Mouse (Mus musculus) ovary, postnatal 14 days (tissue): Measurements from ENCODE around the gene Grk6.

ENCODE experiments used
- DNase-seq: peaks from one replicate; pipeline ENCODE4 v3.0.0; 2022; ENCODE audit warnings: low spot score

Gene Grk6

DNA sequence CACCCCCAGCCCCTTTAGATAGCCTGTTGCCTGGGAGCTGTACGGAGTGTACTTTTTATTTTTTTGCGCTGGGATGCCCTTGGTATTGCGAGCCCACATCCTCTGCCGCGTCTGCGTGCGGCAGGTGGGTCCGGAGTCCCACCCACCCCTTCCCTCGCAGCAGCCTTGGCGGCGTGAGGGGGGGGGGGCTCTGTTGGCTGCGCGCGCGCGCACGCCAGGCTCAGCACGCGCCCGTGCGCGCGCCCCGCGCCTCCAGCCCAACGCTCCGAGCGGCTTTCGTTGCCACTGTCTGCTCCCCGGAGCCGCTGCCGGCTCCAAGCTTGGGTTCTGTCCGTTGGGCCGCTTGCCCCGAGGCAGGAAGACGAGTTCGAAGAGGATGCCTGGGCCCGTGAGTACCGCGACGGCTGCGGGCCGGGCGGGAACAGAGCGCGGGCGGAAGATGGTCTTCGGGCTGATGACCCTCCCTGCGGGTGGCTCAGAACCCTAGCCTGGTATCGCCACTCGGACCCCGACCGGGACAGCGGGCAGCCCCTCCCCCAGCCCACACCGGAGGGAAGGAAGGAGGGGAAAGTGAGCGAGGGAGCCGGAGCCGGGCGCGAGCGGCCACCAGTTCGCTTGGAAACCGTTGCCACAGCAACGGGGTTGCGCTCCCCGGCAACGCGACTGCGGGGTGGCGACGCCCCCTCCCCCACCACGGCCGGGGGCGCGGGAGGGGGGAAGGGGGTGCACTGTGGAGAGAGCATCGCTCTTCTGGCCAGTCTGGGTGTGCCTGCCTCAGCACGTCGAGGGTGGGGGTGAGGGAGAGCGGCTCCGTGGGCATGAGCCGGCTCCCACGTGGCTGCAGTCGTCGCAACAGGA is 19.4 kb downstream of the Grk6 start, which contains the start of gene Prr7:
TSS of gene Prr7 (plus strand) at position 241 of the 858 bp plus-strand sequence.
- no peak for DNase-seq

- DNase-seq, result no peak
These were observed 20.3 kb downstream of the Grk6 start for GRCm38 (mm10) chr13:55465184-55465583.

DNA sequence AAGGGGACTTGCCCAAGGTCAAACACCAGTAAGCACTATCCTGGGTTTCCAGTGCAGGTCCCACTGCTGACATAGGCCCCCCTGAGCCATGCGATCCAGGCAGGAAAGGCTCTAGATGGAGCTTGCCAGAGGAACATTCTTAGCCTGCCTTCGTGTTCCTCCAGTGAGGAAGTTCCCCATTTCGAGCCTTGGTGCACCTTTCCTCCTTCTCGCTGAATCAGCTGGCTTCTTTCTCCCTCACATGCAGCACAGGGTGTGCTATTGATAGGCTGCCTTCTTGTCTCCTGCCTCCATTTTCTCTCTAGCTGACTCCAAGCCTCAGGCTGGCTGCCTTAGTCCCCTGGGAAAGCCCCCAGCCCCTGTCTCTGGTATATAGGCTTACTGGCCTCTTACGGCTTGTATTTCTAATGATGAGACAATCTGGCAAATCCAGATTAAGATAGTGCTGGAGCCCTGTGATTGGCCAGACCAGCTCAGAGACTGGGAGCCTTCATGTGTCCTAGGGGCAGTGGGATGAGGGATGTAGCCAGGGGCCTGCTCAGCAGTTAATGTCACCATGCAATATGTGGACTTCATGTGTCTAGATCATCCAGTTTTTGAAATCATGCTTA is 21.1 kb downstream of the Grk6 start:
- DNase-seq, result no peak

DNA sequence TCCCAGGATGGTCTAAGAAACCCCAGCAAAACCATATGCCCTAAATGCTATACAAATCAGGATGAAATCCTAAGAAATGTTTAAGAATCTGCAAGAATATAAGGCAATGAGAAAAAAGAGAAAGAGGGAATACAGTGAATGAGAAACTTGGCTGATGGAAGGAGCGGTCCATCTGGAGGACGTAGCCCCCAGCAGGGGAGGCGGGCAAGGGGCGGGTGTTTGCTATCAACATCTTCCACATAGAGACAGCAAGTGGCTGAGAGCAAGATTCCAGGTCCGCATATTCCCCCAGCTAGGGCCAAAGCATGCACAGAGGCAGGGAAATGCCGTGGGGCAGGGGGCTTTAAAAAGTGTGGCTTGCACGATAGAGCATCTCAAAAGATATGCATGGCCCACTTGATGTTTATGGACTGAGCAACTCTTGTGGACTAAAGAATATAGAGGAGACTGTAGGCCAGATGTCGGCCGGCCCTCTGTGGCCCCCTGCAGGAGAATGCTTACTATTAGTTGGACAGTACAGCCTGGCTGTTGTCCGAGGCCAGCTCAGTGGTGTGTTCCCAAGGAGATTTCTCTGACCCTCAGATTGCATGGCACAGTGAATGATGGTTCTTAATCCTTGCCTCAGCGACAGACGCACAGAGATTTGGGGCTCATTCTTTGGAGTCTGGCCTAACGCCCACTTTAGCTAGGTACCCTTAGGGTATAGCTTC is 24.1 kb downstream of the Grk6 start:
- no peak for DNase-seq

GRCm38 (mm10) chr13:55470372-55470771 is 25.5 kb downstream of the Grk6 start:
- DNase-seq, result no peak

DNA sequence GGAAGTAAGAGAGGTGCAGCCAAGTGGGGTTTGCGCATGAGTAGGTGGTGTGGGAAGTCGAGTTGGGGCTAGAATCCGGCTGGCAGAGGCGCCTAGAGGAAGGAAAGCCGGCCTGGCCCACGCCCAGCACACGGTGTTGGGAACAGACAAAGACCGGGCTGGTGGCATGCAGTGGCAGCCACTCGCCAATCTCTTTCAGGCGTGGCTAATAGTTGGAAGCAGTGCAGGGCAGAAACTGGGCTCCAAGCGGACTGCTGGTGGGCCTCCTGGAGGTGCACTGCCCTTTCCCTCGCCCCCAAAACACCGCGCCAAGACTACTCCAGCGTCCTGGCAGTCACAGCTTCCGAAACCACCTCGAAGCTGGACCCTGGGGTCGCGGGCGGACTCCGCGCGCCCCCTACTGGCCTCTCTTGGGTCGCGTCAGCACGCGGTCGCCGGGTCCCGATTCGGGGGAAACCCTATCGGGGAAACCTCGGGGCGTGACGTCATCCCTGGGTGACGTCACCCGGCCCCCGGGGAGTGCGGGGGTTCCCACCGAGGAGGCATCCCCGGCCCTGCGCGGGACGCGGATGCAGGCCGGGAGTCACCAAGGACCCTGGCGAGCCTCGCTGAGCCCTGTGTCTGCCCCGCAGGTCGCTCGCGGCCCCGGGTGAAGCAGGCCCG is 26.4 kb downstream of the Grk6 start:
- peak; percentile 73 for DNase-seq

DNA sequence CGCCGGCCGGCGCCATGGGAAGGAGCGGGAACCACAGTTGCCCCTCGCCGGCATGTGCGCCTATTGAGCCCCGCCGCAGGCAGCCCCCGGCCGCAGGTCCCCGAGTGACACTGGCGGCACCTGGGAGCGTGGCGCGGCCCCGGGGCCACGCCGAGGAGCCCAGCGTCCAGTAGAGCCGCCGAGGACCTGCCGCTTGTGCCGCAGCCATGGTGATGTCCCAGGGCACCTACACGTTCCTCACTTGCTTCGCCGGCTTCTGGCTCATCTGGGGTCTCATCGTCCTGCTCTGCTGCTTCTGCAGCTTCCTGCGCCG is 26.9 kb downstream of the Grk6 start:
- DNase-seq, result no peak

DNA sequence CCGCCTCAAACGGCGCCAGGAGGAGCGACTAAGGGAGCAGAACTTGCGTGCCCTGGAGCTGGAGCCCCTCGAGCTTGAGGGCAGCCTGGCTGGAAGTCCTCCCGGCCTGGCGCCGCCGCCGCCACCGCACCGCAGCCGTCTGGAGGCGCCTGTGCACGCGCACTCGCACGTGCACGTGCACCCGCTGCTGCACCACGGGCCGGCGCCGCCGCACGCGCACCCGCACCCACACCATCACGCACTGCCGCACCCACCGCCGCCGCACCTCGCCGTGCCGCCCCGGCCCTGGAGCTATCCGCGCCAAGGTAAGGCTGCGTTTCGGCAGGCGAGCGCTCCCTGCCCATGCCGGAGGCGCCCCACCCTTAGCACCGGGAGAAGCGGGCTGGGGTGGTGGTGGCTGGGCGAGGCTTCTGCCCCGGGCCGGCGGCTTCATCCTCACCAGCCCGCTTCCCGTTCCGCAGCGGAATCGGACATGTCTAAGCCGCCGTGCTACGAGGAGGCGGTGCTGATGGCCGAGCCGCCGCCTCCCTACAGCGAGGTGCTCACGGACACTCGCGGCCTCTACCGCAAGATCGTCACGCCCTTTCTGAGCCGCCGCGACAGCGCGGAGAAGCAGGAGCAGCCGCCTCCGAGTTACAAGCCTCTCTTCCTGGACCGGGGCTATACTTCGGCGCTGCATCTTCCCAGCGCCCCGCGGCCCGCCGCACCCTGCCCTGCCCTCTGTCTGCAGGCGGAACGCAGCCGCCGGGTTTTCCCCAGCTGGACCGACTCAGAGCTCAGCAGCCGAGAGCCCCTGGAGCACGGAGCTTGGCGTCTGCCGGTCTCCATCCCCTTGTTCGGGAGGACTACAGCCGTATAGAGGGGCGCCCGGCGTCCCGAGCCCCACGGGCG is 27.5 kb downstream of the Grk6 start:
- DNase-seq, result no peak

DNA sequence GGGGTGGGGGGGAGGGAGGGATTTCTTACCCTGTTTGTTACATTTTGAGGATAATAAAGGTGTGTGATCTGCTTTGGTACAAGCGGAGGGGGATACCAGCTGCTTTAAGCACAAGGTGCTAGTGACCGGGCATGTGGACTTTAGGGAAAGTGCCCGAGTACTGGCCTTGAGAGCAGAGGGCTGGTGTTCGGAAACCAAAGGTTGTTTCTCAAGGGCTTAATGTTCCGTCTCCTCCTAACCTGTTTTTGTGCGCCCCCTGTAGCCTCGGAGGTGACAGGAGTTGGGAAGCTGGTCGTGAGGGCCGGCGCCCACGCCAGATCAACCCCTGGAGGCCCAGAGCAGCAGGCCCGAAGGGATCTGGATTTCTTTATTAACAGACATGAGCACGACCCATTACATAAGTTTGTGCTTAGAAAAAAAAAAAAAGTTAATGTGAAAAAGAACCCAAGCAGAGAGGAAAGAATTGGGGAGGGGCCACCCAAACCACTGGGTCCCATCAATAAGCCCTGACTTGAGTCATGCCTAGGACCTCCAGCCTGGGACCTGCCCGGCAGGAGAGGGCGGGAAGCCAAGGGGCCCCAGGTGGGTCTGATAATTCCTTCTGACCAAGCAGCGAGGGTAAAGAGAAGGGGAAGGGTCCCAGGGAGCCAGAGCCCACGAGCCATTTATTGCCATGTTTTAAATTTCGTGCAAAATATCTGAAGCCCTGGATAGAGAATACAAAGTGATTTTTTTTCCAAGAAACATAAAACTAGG is 28.4 kb downstream of the Grk6 start:
- DNase-seq, result no peak

DNA sequence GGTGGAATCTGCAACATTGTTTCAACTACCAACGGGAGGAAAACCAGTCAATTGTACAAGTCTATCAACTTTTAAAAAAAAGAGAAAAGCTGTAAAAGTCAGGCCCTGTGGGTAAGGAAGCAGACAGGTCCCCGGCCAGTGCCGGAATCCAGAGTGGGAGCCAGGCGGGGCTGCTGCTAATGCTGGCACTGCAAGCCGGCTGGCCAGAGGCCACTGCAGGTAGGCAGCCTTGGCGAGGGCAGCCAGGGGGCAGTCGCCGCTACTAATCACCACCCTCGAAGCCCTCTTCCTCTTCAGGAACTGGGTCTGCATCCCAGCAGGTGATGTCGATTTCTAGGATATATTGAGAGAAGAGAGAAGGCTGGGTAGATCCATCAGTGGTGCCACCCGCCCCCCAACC is 29.1 kb downstream of the Grk6 start:
- DNase-seq, result no peak

GRCm38 (mm10) chr13:55474621-55475069 is 29.8 kb downstream of the Grk6 start:
- DNase-seq, result no peak

GRCm38 (mm10) chr13:55475750-55476149 is 30.9 kb downstream of the Grk6 start:
- no peak for DNase-seq

DNA sequence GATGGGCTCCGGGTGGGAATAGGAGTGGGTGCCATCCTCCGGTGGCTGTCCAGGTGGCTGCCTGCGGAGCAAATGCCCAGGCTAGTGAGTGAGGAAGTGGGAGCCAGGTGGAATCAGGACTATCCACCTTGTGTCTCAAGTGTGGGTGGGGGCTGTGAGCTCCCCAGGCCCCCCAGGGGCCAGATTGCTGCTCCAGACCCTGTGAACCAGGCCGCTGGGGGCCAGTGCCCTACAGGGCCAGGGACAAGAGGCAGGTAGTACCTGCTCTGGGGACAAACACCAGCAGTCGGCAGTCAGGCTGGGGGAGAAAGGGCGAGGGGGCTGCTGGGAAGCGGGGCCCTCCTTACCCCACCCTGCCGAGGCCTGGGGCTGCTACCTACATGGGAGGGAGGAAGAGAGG is 31.4 kb downstream of the Grk6 start:
- DNase-seq, result no peak

GRCm38 (mm10) chr13:55477492-55477891 is 32.6 kb downstream of the Grk6 start:
- no peak for DNase-seq

GRCm38 (mm10) chr13:55478036-55478435 is 33.2 kb downstream of the Grk6 start:
- DNase-seq, result no peak

DNA sequence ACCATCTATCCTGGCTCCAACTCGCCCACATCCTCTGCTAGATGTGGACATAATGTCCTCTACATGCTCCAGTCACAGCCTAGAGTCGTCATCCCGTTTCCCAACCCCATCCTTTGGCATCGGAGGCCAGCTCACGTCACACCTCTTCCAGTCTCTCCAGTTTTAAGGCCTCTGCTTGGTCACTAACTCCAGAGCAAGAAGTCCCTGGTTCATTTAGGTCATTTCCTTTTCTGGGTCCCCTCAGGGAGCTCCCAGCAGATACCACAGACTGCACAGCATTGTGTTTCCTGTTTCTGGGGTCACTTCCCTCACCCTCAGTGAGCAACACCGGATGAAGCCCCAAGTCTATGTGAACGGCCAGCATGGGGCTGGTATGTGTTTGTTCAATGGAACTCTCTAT is 34.1 kb downstream of the Grk6 start:
- no peak for DNase-seq

DNA sequence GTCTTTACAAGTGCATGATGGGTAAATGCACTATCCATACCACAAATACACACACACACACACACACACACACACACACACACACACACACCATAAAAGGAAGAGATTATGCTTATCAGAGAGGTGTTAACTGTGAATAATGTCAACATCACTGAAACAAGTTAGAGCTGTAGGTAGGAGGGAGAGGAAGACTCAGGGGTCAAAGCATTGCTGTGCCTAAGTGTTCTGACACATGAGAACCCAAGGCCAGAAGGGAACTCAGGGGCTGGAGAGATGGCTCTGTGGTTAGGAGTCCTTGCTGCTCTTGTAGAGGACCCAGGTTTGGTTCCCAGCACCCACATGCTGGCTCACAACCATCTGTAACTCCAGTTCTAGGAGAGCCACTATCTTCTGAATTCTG is 35.1 kb downstream of the Grk6 start:
- DNase-seq, result no peak

GRCm38 (mm10) chr13:55482542-55482941 is 37.7 kb downstream of the Grk6 start:
- DNase-seq, result no peak

- no peak for DNase-seq
These were observed 38.2 kb downstream of the Grk6 start for GRCm38 (mm10) chr13:55483071-55483470.

GRCm38 (mm10) chr13:55483593-55483992 is 38.7 kb downstream of the Grk6 start:
- no peak for DNase-seq
